Mouse (Mus musculus): ENCODE results near the gene Ngp. TPM values are rescaled to one million over a fixed set of nuclear protein-coding genes. Genes with fewer than 3 reads are reported as not detected.

Ngp gene
- polyA plus RNA-seq, 1 experiment from 2014 or later, result 10.8 TPM

GRCm38 (mm10) chr9:110466179-110466578 lies 46.6 kb downstream of the Ngp start:
- ATAC-seq (ENCODE audit: low read depth) (no peak), DNase-seq (ENCODE audit: low spot score) (no peak)
- Histone ChIP-seq H3K9ac (ENCODE audit: low read depth, low read length) (no peak overlapping the region), H3K9me3 (ENCODE audit: control insufficient read depth, low read length) (no peaks in the 10 kb centered on the region), H3K27ac (replicated peaks; ENCODE audit: low read depth, low read length) (no peak overlapping the region), H3K4me2 (ENCODE audit: low read depth, low read length) (no peak overlapping the region), H3K27me3 (replicated peaks; ENCODE audit: control insufficient read depth, insufficient read depth, low read length) (no peaks in the 10 kb centered on the region), H3K4me3 (ENCODE audit: low read depth, low read length) (no peak overlapping the region), H3K4me1 (ENCODE audit: control insufficient read depth, insufficient read depth, low read length) (no peaks in the 10 kb centered on the region), H3K36me3 (ENCODE audit: control insufficient read depth, insufficient read depth, low read length) (no peaks in the 10 kb centered on the region; the same call in 1 of the 2 replicates)
- WGBS, result 87% methylated on average over 3 of the region's 3 CpGs

Other genes with a start within 250 kb of the Ngp start
- gene Cspg5, start 176.0 kb upstream of the Ngp start, polyA plus RNA-seq (2014; fragmentation: Nextera tagmentation; extraction: Ambion mirVana), result 8.3 and 9.6 TPM in 2 replicates
- 17.7 and 21.5 TPM in 2 replicates for gene Elp6, start 114.6 kb upstream of the Ngp start, polyA plus RNA-seq (2014; fragmentation: Nextera tagmentation; extraction: Ambion mirVana)
- 30.3 and 33.0 TPM in 2 replicates for gene Scap, start 86.5 kb upstream of the Ngp start, polyA plus RNA-seq (2014; fragmentation: Nextera tagmentation; extraction: Ambion mirVana)
- gene Ptpn23, start 11.5 kb upstream of the Ngp start, polyA plus RNA-seq (2014; fragmentation: Nextera tagmentation; extraction: Ambion mirVana), result 15.3 and 16.6 TPM in 2 replicates
- 9.4 and 10.1 TPM in 2 replicates for gene Klhl18, start 56.9 kb downstream of the Ngp start, polyA plus RNA-seq (2014; fragmentation: Nextera tagmentation; extraction: Ambion mirVana)
- gene Kif9, start 57.2 kb downstream of the Ngp start, polyA plus RNA-seq (2014; fragmentation: Nextera tagmentation; extraction: Ambion mirVana), result 1.7 and 4.1 TPM in 2 replicates
- gene Setd2, start 112.8 kb downstream of the Ngp start, polyA plus RNA-seq (2014; fragmentation: Nextera tagmentation; extraction: Ambion mirVana), result 48.5 and 48.8 TPM in 2 replicates
- gene Nradd, start 204.7 kb downstream of the Ngp start, polyA plus RNA-seq (2014; fragmentation: Nextera tagmentation; extraction: Ambion mirVana), result 21.2 and 30.4 TPM in 2 replicates
- gene Nbeal2, start 234.4 kb downstream of the Ngp start, polyA plus RNA-seq (2014; fragmentation: Nextera tagmentation; extraction: Ambion mirVana), result 2.0 and 3.6 TPM in 2 replicates
- gene Ccdc12, start 236.8 kb downstream of the Ngp start, polyA plus RNA-seq (2014; fragmentation: Nextera tagmentation; extraction: Ambion mirVana), result 104 and 107 TPM in 2 replicates